Mouse (Mus musculus) liver, postnatal 0 days (tissue): ENCODE measurements at regions not wholly inside any gene's neighbourhood (a gene's known extent, or its start where the extent isn't known, plus 50 kb on each side); places are given as distances from the start of the nearest gene placed in this dataset.

Experiments
- ATAC-seq: fragments of 200-750 bp; cut with Nextera tagmentation; 2 replicates; pipeline ENCODE4 v1.8.0; 2017; ENCODE audit warnings: mild to moderate bottlenecking, moderate library complexity
- DNase-seq: peaks from one replicate; pipeline ENCODE4 v3.0.0-alpha.2; 2016
- H3K27ac ChIP-seq: fragments of 300-500 bp; sonication (generic); 2 replicates; pipeline ENCODE4 v1.5.1; 2014; ENCODE audit warnings: antibody characterized with exemption, moderate library complexity, mild to moderate bottlenecking, low read depth
- H3K27me3 ChIP-seq: fragments of 300-500 bp; sonication (generic); 2 replicates; pipeline ENCODE4 v1.6.1; 2014; ENCODE audit warnings: low read length, control low read depth, mixed read lengths; ENCODE audit not compliant: insufficient read depth
- H3K36me3 ChIP-seq: fragments of 300-500 bp; sonication (generic); replicated peaks from 2 replicates; pipeline ENCODE4 v1.6.1; 2014; ENCODE audit warnings: mild to moderate bottlenecking, control low read depth, low read length, moderate library complexity, mixed read lengths; ENCODE audit not compliant: insufficient read depth
- H3K4me1 ChIP-seq: fragments of 300-500 bp; sonication (generic); 2 replicates; pipeline ENCODE4 v1.6.1; 2014; ENCODE audit warnings: antibody characterized with exemption, mild to moderate bottlenecking, control low read depth; ENCODE audit not compliant: insufficient read depth
- H3K4me2 ChIP-seq: fragments of 300-500 bp; sonication (generic); 2 replicates; pipeline ENCODE4 v1.6.1; 2014; ENCODE audit warnings: low read depth, mild to moderate bottlenecking, low read length, moderate library complexity, mixed read lengths
- H3K4me3 ChIP-seq: fragments of 300-500 bp; sonication (generic); 2 replicates; pipeline ENCODE4 v1.5.1; 2014; ENCODE audit warnings: low read depth, low read length
- H3K9ac ChIP-seq: fragments of 300-500 bp; sonication (generic); replicated peaks from 2 replicates; pipeline ENCODE4 v1.6.1; 2014; ENCODE audit warnings: mild to moderate bottlenecking, moderate library complexity
- H3K9me3 ChIP-seq: fragments of 300-500 bp; sonication (generic); 2 replicates; pipeline ENCODE4 v1.6.1; 2016; ENCODE audit warnings: mild to moderate bottlenecking, control low read depth, low read length, mixed read lengths
- CTCF ChIP-seq: sonication (generic); IDR thresholded peaks from 2 replicates; pipeline ENCODE4 v1.5.1; 2016; ENCODE audit warnings: antibody characterized with exemption, low read depth
- EP300 ChIP-seq: IDR thresholded peaks from 2 replicates; pipeline ENCODE4 v1.6.1; 2016; ENCODE audit warnings: antibody characterized with exemption, low read depth, mild to moderate bottlenecking
- WGBS: fragments of 180-500 bp; shearing (Covaris S2); extraction: QIAGEN DNeasy Blood & Tissue Kit; methylation state at CpG from one replicate; pipeline ENCODE4 v1.1.7; 2014; ENCODE audit not compliant: insufficient replicate concordance; 5-methylcytosine and 5-hydroxymethylcytosine counted together

DNA sequence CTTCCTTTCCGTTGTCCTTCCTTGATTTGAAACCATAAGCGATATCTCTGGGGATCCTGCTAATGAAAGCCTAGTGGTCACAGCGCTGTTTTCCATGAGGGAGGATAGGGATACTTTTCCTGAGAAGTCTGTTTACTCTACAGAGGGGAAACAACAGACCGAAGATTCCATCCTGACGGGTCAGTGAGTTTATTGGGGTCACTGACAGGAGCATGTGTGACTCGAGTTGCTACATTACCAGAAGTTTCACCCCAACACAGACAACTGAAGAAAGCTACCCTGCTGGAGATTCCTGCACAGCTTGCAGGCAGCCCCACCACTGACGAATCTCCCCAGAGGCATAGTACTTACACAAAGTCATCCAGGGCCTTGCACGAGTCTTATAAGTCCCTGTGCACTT is 291.0 kb downstream of the Irs2 start:
- H3K27ac ChIP-seq: no peak overlapping the region
- no peaks in the 10 kb centered on the region for H3K4me1 ChIP-seq
- H3K27me3 ChIP-seq: no peaks in the 10 kb centered on the region
- no peaks in the 10 kb centered on the region for H3K36me3 ChIP-seq
- no peak for TF ChIP-seq EP300
- no peak for TF ChIP-seq CTCF
- H3K4me3 ChIP-seq: no peak overlapping the region
- WGBS: 58% methylated on average over 8 of the region's 8 CpGs
- no peak for DNase-seq
- no peak for ATAC-seq
- H3K9ac ChIP-seq: no peak overlapping the region
- H3K9me3 ChIP-seq: no peaks in the 10 kb centered on the region
- no peak overlapping the region for H3K4me2 ChIP-seq

- Histone ChIP-seq H3K9ac (no peak overlapping the region), H3K4me1 (no peaks in the 10 kb centered on the region), H3K27me3 (no peaks in the 10 kb centered on the region), H3K36me3 (no peaks in the 10 kb centered on the region), H3K4me3 (no peak overlapping the region), H3K4me2 (no peak overlapping the region), H3K27ac (no peak overlapping the region), H3K9me3 (no peaks in the 10 kb centered on the region)
- ATAC-seq (no peak), DNase-seq (no peak)
- TF ChIP-seq CTCF (no peak), EP300 (no peak)
- 72% methylated on average over 5 of the region's 5 CpGs for WGBS
Measured at GRCm38 (mm10) chr8:10716161-10716560, 292.1 kb downstream of the Irs2 start.

- no peaks in the 10 kb centered on the region for H3K9me3 ChIP-seq
- TF ChIP-seq EP300 (no peak), CTCF (no peak)
- no peaks in the 10 kb centered on the region for H3K27me3 ChIP-seq
- 75% methylated on average over 13 of the region's 13 CpGs for WGBS
- no peaks in the 10 kb centered on the region for H3K36me3 ChIP-seq
- no peak for ATAC-seq
- H3K9ac ChIP-seq: no peak overlapping the region
- no peak for DNase-seq
- H3K27ac ChIP-seq: no peak overlapping the region
- H3K4me1 ChIP-seq: no peaks in the 10 kb centered on the region
- H3K4me2 ChIP-seq: no peak overlapping the region
- H3K4me3 ChIP-seq: no peak overlapping the region
Measured at GRCm38 (mm10) chr8:10713515-10714042, 294.7 kb downstream of the Irs2 start.

GRCm38 (mm10) chr8:10712118-10712689 is 296.1 kb downstream of the Irs2 start:
- no peaks in the 10 kb centered on the region for H3K4me1 ChIP-seq
- no peaks in the 10 kb centered on the region for H3K36me3 ChIP-seq
- no peak overlapping the region for H3K4me2 ChIP-seq
- H3K27me3 ChIP-seq: 0 out of 2 replicates have a peak, but pooled peaks cover 3% of the 10 kb centered on the region
- ATAC-seq (no peak), DNase-seq (no peak)
- H3K9ac ChIP-seq: no peak overlapping the region
- H3K4me3 ChIP-seq: no peak overlapping the region
- WGBS: 72% methylated on average over 7 of the region's 7 CpGs
- no peak for TF ChIP-seq CTCF
- TF ChIP-seq EP300: no peak
- H3K9me3 ChIP-seq: no peaks in the 10 kb centered on the region
- no peak overlapping the region for H3K27ac ChIP-seq

- Histone ChIP-seq H3K4me2 (no peak overlapping the region), H3K36me3 (no peaks in the 10 kb centered on the region), H3K9me3 (no peaks in the 10 kb centered on the region), H3K27ac (no peak overlapping the region), H3K4me3 (no peak overlapping the region), H3K4me1 (no peaks in the 10 kb centered on the region), H3K27me3 (0 out of 2 replicates have a peak, but pooled peaks cover 3% of the 10 kb centered on the region), H3K9ac (no peak overlapping the region)
- DNase-seq (no peak), ATAC-seq (no peak)
- WGBS: 43% methylated on average over 7 of the region's 7 CpGs
- TF ChIP-seq CTCF (no peak), EP300 (no peak)
Measured at GRCm38 (mm10) chr8:10711474-10711873, 296.8 kb downstream of the Irs2 start.

GRCm38 (mm10) chr8:10708509-10708908 is 299.7 kb downstream of the Irs2 start:
- H3K9ac ChIP-seq: no peak overlapping the region
- DNase-seq (no peak), ATAC-seq (no peak)
- H3K27ac ChIP-seq: no peak overlapping the region
- no peaks in the 10 kb centered on the region for H3K4me1 ChIP-seq
- H3K4me2 ChIP-seq: no peak overlapping the region
- no peaks in the 10 kb centered on the region for H3K36me3 ChIP-seq
- 54% methylated on average over 6 of the region's 6 CpGs for WGBS
- H3K27me3 ChIP-seq: 0 out of 2 replicates have a peak, but pooled peaks cover 3% of the 10 kb centered on the region
- H3K4me3 ChIP-seq: no peak overlapping the region
- TF ChIP-seq CTCF: no peak
- TF ChIP-seq EP300: no peak
- no peaks in the 10 kb centered on the region for H3K9me3 ChIP-seq

- H3K4me3 ChIP-seq: no peak overlapping the region
- H3K36me3 ChIP-seq: no peaks in the 10 kb centered on the region
- no peak overlapping the region for H3K4me2 ChIP-seq
- TF ChIP-seq CTCF (no peak), EP300 (no peak)
- no peak overlapping the region for H3K27ac ChIP-seq
- H3K9ac ChIP-seq: no peak overlapping the region
- H3K27me3 ChIP-seq: 0 out of 2 replicates have a peak, but pooled peaks cover 3% of the 10 kb centered on the region
- no peak for DNase-seq
- H3K9me3 ChIP-seq: no peaks in the 10 kb centered on the region
- ATAC-seq: no peak
- H3K4me1 ChIP-seq: no peaks in the 10 kb centered on the region
Measured at GRCm38 (mm10) chr8:10707122-10707521, 301.1 kb downstream of the Irs2 start.
